Mouse (Mus musculus) activated CD4-positive, CD25-positive, alpha-beta regulatory T cell, adult 4 months (primary cell): ENCODE measurements around the gene Paqr6. TPM values are rescaled to one million over a fixed set of nuclear protein-coding genes. Genes with fewer than 3 reads are reported as not detected.
"Not testable (repeated sequence)": the region's sequence is repeated elsewhere in the genome, so short reads cannot be mapped to it uniquely, and the experiment has no call there.

Experiments
- ATAC-seq: one replicate; pipeline ENCODE4 v1.8.0; 2017
- polyA plus RNA-seq, 2 experiments: library from polyadenylated mRNA; unstranded; fragments of 100-300 nt; shearing (Covaris generic); gene quantifications; one replicate each; pipeline ENCODE4 v1.2.1; 2017

Paqr6 gene
- polyA plus RNA-seq, 2 experiments from 2014 or later, result not detected

GRCm38 (mm10) chr3:88366830-88367428 is 2.5 kb downstream of the Paqr6 start:
- ATAC-seq, result peak; percentile 84

- ATAC-seq, result not testable (repeated sequence)
These were observed 3.1 kb downstream of the Paqr6 start for GRCm38 (mm10) chr3:88367517-88367916.

- ATAC-seq, result not testable (repeated sequence)
These were observed 4.1 kb downstream of the Paqr6 start for GRCm38 (mm10) chr3:88368511-88368910.

- not testable (repeated sequence) for ATAC-seq
These were observed 8.3 kb downstream of the Paqr6 start, which contains the start of gene Bglap3 for GRCm38 (mm10) chr3:88372643-88373042. Bglap3 (minus strand) TSS chr3:88372743.

- ATAC-seq, result peak; percentile 84
These were observed 11.6 kb downstream of the Paqr6 start for GRCm38 (mm10) chr3:88375750-88376626.

GRCm38 (mm10) chr3:88376644-88377043 is 12.3 kb downstream of the Paqr6 start:
- ATAC-seq, result not testable (repeated sequence)

DNA sequence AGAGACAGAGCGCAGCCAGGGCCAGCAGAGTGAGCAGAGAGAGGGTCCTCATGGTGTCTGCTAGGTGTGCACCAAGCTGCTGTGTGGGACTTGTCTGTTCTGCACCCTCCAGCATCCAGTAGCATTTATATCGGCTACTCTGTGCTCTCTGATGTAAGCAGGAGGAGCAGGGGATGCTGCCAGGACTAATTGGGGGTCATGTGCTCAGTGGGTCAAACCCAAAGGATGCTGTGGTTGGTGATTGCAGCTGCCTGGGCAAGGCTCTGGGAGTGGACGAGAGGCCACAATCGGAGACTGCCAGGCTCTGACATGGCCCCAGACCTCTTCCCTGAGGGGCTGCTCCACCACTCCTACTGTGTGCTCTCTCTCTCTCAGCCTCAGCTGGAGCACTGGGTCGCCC is 14.2 kb downstream of the Paqr6 start, which contains the start of gene Bglap2:
Gene Bglap2 (minus strand): TSS at position 101 of the 400 bp plus-strand sequence.
- ATAC-seq, result not testable (repeated sequence)

GRCm38 (mm10) chr3:88381389-88382315 is 17.3 kb downstream of the Paqr6 start:
- ATAC-seq, result peak; percentile 93

DNA sequence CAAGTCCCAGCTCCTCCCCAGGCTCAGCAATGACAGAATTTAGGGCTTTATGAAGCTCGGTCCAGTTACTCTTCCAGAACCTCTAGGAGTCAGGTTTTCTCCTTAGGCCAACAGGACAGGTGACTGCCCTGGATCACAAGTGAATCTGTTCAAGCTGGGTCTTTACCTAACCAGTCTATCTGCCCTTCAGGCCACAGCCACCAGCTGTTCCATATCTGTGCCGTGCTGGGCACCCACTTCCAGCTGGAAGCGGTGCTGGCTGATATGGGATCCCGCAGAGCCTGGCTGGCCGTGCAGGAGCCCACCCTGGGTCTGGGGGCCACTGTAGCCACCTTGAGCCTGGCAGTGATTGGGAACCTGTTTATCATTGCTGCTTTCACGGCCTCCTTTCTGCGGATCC is 18.0 kb downstream of the Paqr6 start:
- not testable (repeated sequence) for ATAC-seq

- ATAC-seq, result no peak
These were observed 20.0 kb downstream of the Paqr6 start, which contains the start of gene Bglap for GRCm38 (mm10) chr3:88384364-88384763. Bglap (minus strand) TSS chr3:88384464.

DNA sequence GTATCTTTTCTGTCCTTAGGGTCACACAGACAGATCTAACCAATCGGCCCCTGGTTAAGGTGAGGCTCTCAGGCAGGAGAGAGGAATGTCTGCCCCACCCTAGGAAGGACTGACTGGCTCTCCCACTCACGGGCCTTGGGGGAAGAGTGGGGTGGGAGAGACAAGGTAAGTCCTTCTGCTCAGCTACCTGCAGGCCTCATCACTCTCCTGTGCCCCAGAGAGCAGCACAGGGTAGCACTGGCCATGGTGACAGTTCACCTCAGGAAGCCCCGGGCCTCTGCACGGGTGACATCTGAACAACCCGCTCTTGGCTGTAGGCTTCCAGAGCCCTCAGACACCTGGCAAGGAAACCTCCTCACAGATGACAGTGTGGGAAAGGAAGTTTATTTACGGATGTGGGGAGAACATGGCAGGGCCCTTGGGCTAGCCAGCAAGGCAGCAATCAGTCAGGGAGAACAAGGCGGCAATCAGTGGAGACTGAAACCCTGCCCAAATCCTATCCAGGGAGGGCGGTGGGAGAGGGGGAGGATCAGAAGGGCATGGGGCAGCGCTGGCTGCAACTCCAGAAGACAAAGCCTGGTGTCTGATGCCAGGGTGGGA is 29.5 kb downstream of the Paqr6 start:
- ATAC-seq, result no peak

DNA sequence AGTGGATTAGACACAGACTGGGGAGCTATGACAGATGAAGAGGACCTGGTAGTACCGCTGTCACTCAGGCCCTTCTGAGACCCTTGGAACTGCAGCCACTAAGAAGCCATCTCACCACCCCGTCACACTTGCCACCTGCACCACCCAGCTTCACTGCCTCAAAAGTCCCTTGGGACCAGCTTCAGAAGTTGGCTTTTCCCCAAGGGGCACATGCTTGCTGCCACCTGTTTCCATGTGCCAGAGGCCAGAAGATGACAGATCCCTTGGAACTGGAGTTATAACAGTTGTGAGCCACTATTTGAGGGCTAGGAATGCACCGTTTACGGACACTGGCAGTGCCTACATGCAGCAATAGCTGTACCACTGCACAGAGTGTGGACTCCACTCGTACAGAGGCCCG is 30.9 kb downstream of the Paqr6 start:
- no peak for ATAC-seq

- ATAC-seq, result no peak
These were observed 31.4 kb downstream of the Paqr6 start for GRCm38 (mm10) chr3:88395742-88396141.

GRCm38 (mm10) chr3:88398666-88399065 is 34.3 kb downstream of the Paqr6 start:
- ATAC-seq, result no peak

GRCm38 (mm10) chr3:88403522-88404230 is 39.3 kb downstream of the Paqr6 start:
- no peak for ATAC-seq

DNA sequence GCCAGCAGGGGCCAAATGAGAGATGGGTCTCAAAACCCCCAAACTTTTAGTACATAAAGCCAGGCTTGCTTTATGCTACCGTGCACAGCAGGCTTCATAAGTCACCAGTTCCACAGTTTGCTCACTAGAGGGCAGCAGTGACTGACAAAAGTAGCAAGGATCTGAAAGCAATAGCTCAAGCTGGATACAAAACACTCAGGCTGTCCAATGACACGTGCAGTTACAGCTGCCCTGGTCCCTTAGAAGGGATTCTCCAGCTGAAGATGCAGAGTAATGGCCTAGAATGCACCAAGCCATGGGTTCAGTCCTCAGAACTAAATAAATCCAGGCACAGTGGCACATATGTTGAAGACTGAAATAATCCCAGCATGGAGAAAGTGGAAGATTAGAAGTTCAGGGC is 42.7 kb downstream of the Paqr6 start:
- no peak for ATAC-seq

- ATAC-seq, result no peak
These were observed 43.1 kb downstream of the Paqr6 start for GRCm38 (mm10) chr3:88407529-88407928.

GRCm38 (mm10) chr3:88408953-88409352 is 44.6 kb downstream of the Paqr6 start:
- ATAC-seq, result no peak

- peak; percentile 96 for ATAC-seq
These were observed 45.6 kb downstream of the Paqr6 start, which contains the start of gene Pmf1 for GRCm38 (mm10) chr3:88409741-88410644. Pmf1 (minus strand) TSS chr3:88410331.

DNA sequence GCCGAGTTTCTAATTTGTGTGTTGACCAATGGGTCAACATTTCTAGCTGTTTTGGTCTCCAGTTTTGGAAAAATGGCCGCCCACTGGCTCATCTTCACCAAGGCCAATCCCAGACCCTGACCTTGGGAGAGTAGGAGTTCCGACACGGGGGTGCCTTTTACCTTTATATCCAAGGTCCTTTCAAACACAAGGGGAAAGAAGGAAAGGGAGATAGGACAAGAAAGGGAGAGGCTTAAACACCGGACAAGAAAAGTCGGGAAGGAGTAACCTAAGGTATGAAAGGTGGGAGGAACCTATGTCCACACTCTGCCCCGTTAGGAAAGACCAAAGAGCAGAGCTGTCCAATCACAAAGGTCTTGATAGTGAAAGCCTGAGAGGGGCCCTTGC is 46.3 kb downstream of the Paqr6 start:
- ATAC-seq, result no peak
